Mouse (Mus musculus): Measurements from ENCODE around the gene Olfr44.

Olfr44 gene

DNA sequence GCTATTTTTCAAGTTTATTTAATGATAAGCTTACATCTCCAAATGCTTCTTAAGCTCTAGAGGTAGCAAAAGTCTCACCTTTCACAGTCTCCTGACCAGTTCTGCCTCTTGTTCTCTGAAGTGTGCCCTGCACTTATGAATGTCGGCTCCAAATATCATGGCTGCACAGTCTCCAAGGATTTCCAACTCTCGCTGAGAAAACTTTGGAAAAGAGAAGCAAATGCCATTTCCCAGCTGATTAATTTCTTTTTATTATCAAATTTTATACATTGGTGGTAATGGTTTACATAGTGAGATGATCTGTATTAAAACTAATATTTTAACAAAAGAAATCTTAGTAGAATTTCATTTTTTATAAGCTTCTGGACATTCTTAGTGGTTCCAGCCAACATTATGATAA lies at the start of gene Olfr44:
Gene Olfr44, minus strand, starts transcription at position 101 of the 400 bp plus-strand sequence.
- no peak for DNase-seq (ENCODE audit: low spot score)

DNA sequence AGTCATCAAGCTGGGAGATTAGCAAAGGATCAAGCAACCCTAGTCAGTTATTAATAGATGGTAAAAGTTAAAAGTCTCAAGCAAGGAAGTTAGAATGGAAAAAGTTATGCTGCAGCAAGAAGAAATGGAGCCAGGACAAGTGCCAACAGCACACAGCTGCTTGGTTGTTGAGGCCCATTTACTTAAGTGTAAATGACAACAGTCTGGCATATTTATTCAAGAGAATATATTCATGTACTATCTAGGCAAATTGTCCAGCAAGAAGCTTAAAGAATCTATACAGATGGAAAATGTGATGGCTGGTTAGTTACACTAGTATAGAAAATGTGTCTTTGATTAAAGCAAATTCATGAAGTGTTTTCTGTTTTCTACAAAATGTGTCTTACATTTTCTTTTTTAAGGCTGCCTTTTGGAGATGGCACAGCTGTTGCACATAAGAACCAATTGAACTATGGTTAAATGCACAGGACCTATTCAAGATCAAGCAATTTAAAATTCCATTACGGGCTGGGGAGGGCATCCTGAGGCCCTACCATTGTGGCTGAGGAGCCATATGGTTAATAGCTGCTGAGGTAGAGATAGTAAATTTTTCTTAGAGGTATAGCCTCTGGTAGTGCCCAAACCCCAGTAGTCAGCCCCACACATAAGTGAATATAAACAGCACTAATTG lies 30.0 kb upstream of the Olfr44 start:
- DNase-seq (ENCODE audit: low spot score): no peak

DNA sequence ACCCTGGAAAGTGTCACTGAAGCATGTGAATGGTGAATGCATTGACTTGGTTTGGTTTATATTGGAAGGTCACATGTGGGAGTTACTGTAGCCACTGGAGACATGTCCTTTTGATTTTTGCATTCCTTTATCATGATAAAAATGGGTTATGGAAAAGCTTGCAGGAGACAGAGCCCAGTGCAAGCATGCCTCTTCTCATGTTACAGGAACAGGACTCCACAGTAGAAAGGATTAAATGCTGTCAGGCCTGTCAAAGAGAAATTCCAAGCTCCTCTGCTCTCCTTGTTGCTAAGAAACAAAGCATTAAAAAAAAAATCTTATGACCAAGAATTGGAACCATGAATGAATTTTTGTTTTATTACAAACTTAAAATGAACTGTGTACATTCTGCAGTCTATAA lies 24.8 kb upstream of the Olfr44 start:
- no peak for DNase-seq (ENCODE audit: low spot score)

DNA sequence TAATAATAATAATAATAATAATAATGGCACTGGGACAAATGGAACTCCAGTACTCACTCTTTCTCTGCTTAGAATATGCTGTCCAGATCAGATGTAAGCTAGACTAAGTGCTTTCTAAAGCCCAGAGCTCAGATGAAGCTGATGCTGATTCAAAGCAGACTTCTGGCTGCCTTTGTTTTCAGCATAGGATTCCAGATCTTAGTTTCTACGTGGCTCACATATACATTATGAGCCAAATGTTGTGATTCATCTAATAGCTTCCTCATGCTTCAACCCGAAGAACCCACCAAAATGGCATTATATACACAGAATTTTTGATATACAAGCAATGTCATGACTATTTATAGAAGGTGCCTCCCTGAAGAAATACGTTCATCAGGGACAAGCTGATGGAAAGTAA lies 21.7 kb upstream of the Olfr44 start, which contains the start of gene Olfr957:
Gene Olfr957, minus strand, starts transcription at position 279 of the 400 bp plus-strand sequence.
- DNase-seq (ENCODE audit: low spot score): no peak

DNA sequence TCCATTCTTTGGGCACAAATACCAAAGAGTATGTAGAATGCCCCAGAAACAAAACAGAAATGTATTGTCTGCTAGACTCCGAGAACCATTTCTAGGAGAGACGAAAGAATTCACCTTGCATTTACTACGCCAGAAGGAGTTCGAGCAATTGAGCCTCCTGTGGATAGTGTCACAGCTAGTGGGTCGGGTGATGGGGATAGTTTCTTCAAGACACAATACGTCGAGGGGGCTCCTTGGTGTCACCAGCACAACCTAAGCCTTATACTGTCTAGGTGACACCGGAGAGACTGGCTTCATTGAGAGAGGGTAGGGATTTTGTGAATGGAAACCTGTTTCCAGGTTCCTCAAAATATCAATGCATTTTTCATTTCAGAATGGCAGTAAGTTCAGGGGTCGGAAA lies 15.6 kb upstream of the Olfr44 start:
- no peak for DNase-seq (ENCODE audit: low spot score)

DNA sequence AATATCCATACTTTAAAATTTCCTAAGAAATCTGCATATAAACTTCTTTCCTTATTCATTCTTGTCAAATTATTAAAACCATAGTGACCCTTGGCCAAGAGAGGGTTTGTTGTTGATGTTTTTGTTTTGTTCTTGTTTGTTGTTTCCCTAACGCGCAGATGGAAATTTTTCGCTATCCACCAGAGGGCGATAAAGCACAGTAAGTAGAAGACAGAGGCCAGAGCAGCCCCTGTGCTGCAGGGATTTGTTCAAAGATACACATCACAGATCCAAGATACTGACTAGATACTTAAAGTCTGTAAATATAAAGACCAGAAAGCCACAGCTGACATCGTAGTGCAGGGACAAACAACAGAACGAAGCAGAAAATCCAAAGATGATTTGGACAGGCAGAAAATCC lies 15.2 kb upstream of the Olfr44 start:
- DNase-seq (ENCODE audit: low spot score): no peak

DNA sequence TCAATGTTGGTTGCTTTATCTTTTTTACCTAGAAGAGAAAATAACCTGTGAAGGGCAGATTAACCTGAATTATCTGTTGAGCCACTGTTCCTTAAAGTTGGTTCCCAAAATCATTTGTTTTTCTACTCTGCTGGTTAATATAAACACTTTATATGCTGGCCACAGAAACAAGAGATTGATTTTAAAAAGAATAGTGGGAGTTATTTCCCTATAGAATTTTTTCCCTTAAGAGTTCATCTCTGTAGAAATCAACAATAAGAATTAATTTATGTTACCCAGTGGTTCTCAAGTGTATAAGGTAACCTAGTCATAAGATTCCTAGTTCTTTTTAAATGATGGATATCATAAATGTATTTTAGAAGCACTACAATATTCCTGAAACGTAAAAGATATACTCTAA lies 22.0 kb downstream of the Olfr44 start, which contains the start of gene Olfr955:
Gene Olfr955, minus strand, starts transcription at position 101 of the 400 bp plus-strand sequence.
- no peak for DNase-seq (ENCODE audit: low spot score)

DNA sequence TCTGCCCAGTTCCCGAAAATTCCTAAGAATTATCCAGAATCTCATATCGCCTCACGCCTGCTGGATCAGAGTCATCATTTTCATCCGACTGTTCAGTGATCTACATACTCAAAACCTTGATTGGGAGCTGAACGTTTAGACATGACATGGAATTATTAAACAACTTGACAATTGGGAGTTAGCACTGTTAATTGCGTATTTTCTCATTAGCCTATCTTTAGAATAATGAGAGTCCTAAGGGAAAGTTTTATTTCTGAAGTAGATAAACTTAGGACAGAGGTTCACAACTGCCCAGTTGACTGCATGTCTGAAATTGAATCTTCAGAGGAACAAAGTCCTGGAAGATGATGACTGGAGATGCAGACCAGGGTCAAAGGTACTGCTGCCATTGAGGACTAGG lies 37.4 kb downstream of the Olfr44 start, which contains the start of gene Olfr954:
Gene Olfr954, plus strand, starts transcription at position 301 of the 400 bp plus-strand sequence.
- DNase-seq (ENCODE audit: low spot score): no peak
